Mouse (Mus musculus) stomach, postnatal 0 days (tissue): ENCODE measurements at regions not wholly inside any gene's neighbourhood (a gene's known extent, or its start where the extent isn't known, plus 50 kb on each side); places are given as distances from the start of the nearest gene placed in this dataset.

Experiments used
- CTCF ChIP-seq: IDR thresholded peaks from 2 replicates; pipeline ENCODE4 v1.5.1; 2016; ENCODE audit warnings: antibody characterized with exemption, low read depth, mild to moderate bottlenecking, moderate library complexity
- EP300 ChIP-seq: optimal IDR thresholded peaks from 2 replicates; pipeline ENCODE3; 2016; ENCODE audit warnings: antibody characterized with exemption

GRCm38 (mm10) chr3:137542343-137542742 is 79.1 kb upstream of the Ddit4l start:
- no peak for TF ChIP-seq CTCF
- no peak for TF ChIP-seq EP300
